Mouse (Mus musculus) liver, embryonic 14.5 days (tissue): Measurements from ENCODE around the gene Ten1. TPM values are rescaled to one million over a fixed set of nuclear protein-coding genes. Genes with fewer than 3 reads are reported as not detected.
A peak's percentile ranks its signal among the peaks of the same experiment; 100 is the strongest.

Experiments
- ATAC-seq: fragments of 200-750 bp; cut with Nextera tagmentation; 2 replicates; pipeline ENCODE4 v1.8.0; 2017; ENCODE audit warnings: moderate number of reproducible peaks, mild to moderate bottlenecking, moderate library complexity; ENCODE audit not compliant: insufficient read depth
- DNase-seq, 3 experiments: peaks; one replicate each; pipeline ENCODE4 v3.0.0-alpha.2; 2012 to 2013; ENCODE audit warnings: low read depth in 3 of 3, low spot score in 3 of 3
- H3K27ac ChIP-seq: fragments of 300-500 bp; sonication (generic); 2 replicates; pipeline ENCODE4 v1.5.1; 2014; ENCODE audit warnings: moderate library complexity, mild to moderate bottlenecking, control low read depth, inconsistent platforms
- H3K27me3 ChIP-seq: fragments of 300-500 bp; sonication (generic); 2 replicates; pipeline ENCODE4 v1.6.1; 2014; ENCODE audit warnings: mild to moderate bottlenecking, low read length, moderate library complexity; ENCODE audit not compliant: control insufficient read depth, insufficient read depth
- H3K36me3 ChIP-seq: fragments of 300-500 bp; sonication (generic); replicated peaks from 2 replicates; pipeline ENCODE4 v1.6.1; 2014; ENCODE audit warnings: low read depth; ENCODE audit not compliant: control insufficient read depth, insufficient read depth
- H3K4me1 ChIP-seq, 2 experiments: fragments of 200-500 bp in 1 of 2; fragments of 300-500 bp in 1 of 2; sonication (generic) in 1 of 2; replicated peaks; 2 replicates each; pipeline ENCODE4 v1.6.1; 2012 to 2014; ENCODE audit warnings: antibody characterized with exemption in 1 of 2, inconsistent platforms in 1 of 2, low read length in 1 of 2; ENCODE audit not compliant: control insufficient read depth in 2 of 2, insufficient read depth in 2 of 2
- H3K4me2 ChIP-seq: fragments of 300-500 bp; sonication (generic); 2 replicates; pipeline ENCODE4 v1.6.1; 2014; ENCODE audit warnings: low read depth, mild to moderate bottlenecking, control low read depth, moderate library complexity
- H3K4me3 ChIP-seq, 2 experiments: fragments of 200-500 bp in 1 of 2; fragments of 300-500 bp in 1 of 2; sonication (generic) in 1 of 2; 2 replicates each; pipeline ENCODE4 v1.5.1; 2012 to 2014; ENCODE audit warnings: low read depth in 2 of 2, low read length in 2 of 2, mild to moderate bottlenecking in 2 of 2, control low read depth in 1 of 2, inconsistent platforms in 1 of 2, moderate library complexity in 1 of 2; ENCODE audit not compliant: insufficient read depth in 1 of 2
- H3K9ac ChIP-seq: fragments of 300-500 bp; sonication (generic); replicated peaks from 2 replicates; pipeline ENCODE4 v1.6.1; 2014; ENCODE audit warnings: mild to moderate bottlenecking, control low read depth, moderate library complexity
- H3K9me3 ChIP-seq: fragments of 300-500 bp; sonication (generic); 2 replicates; pipeline ENCODE4 v1.6.1; 2016; ENCODE audit warnings: low read length, mixed read lengths; ENCODE audit not compliant: control insufficient read depth
- CTCF ChIP-seq: IDR thresholded peaks from 2 replicates; pipeline ENCODE4 v1.5.1; 2016; ENCODE audit warnings: antibody characterized with exemption, low read depth, control low read depth
- EP300 ChIP-seq: IDR thresholded peaks from 2 replicates; pipeline ENCODE4 v1.6.1; 2016; ENCODE audit warnings: antibody characterized with exemption, low read depth
- WGBS: fragments of 180-500 bp; shearing (Covaris S2); extraction: QIAGEN DNeasy Blood & Tissue Kit; methylation state at CpG from one replicate; pipeline ENCODE4 v1.1.7; 2014; ENCODE audit not compliant: insufficient replicate concordance; 5-methylcytosine and 5-hydroxymethylcytosine counted together
- polyA plus RNA-seq, 2 experiments: library from polyadenylated mRNA; depleted of rRNA in 1 of 2; stranded (reverse) in 1 of 2; unstranded in 1 of 2; fragments of >200 nt; fragmentation: Nextera tagmentation in 1 of 2; extraction: Ambion mirVana in 1 of 2; gene quantifications; 2 replicates each; pipeline versions ENCODE4 v1.2.1 to v1.2.3; 2012 to 2014

Ten1 gene
- 17.7 and 19.6 TPM in 2 replicates for polyA plus RNA-seq (2012; rRNA removed)
- polyA plus RNA-seq (2014; fragmentation: Nextera tagmentation; extraction: Ambion mirVana): 27.3 and 29.3 TPM in 2 replicates

GRCm38 (mm10) chr11:116198639-116199531, at the start of gene Ten1, which contains the start of gene Acox1:
Gene Ten1, plus strand, starts transcription at chr11:116198855.
Gene Acox1, minus strand, starts transcription at chr11:116199045.
- Histone ChIP-seq H3K9me3 (no peaks in the 10 kb centered on the region), H3K27ac (peak within 1 kb of the TSS; percentile 70), H3K4me1 (peaks cover 17 to 24% of the 10 kb centered on the region in 2 experiments), H3K4me3 (peak within 1 kb of the TSS; percentile 68 to 95), H3K9ac (peak within 1 kb of the TSS; percentile 87), H3K36me3 (no peaks in the 10 kb centered on the region; the same call in 1 of the 2 replicates), H3K27me3 (no peaks in the 10 kb centered on the region), H3K4me2 (peak within 1 kb of the TSS; percentile 90)
- ATAC-seq (peak; percentile 95), DNase-seq (peak; percentile 81 to 88 (median 84))
- WGBS: under 1% methylated on average over 62 of the region's 62 CpGs
- TF ChIP-seq EP300: peak; percentile 5; the same call in 1 of the 2 replicates
- 0 out of 2 replicates have a peak, but pooled peaks have one; percentile 2 for TF ChIP-seq CTCF

- no peaks in the 10 kb centered on the region for H3K9me3 ChIP-seq
- H3K4me2 ChIP-seq: no peak overlapping the region
- H3K9ac ChIP-seq: no peak overlapping the region
- ATAC-seq: no peak
- no peaks in the 10 kb centered on the region for H3K27me3 ChIP-seq
- DNase-seq: no peak
- no peak for TF ChIP-seq CTCF
- no peak for TF ChIP-seq EP300
- peaks cover 18 to 20% of the 10 kb centered on the region in 2 experiments for H3K4me1 ChIP-seq
- H3K36me3 ChIP-seq: peaks cover 6% of the 10 kb centered on the region
- H3K27ac ChIP-seq: no peak overlapping the region
- no peak overlapping the region for H3K4me3 ChIP-seq
- WGBS: 78% methylated on average over 6 of the region's 6 CpGs
Measured at GRCm38 (mm10) chr11:116149341-116149740, 49.3 kb upstream of the Ten1 start.

- no peaks in the 10 kb centered on the region for H3K27me3 ChIP-seq
- no peaks in the 10 kb centered on the region for H3K9me3 ChIP-seq
- no peak overlapping the region; the same call in 1 of the 2 replicates for H3K9ac ChIP-seq
- peaks cover 6% of the 10 kb centered on the region for H3K36me3 ChIP-seq
- H3K4me3 ChIP-seq: no peak overlapping the region
- peaks cover 18 to 20% of the 10 kb centered on the region in 2 experiments for H3K4me1 ChIP-seq
- H3K4me2 ChIP-seq: peak overlapping the region; percentile 25; the same call in 1 of the 2 replicates
- TF ChIP-seq CTCF: no peak
- TF ChIP-seq EP300: no peak
- DNase-seq (peak; percentile 57 to 63 (median 60)), ATAC-seq (peak; percentile 88)
- 49% methylated on average over 2 of the region's 2 CpGs for WGBS
- peak overlapping the region; percentile 73 for H3K27ac ChIP-seq
Measured at GRCm38 (mm10) chr11:116150960-116151359, 47.7 kb upstream of the Ten1 start.

- H3K4me2 ChIP-seq: no peak overlapping the region
- no peak overlapping the region for H3K4me3 ChIP-seq
- no peak for DNase-seq
- TF ChIP-seq CTCF (no peak), EP300 (no peak)
- H3K27me3 ChIP-seq: no peaks in the 10 kb centered on the region
- H3K4me1 ChIP-seq: no peaks in the 10 kb centered on the region
- no peaks in the 10 kb centered on the region for H3K9me3 ChIP-seq
- ATAC-seq: no peak
- WGBS: 66% methylated on average over 12 of the region's 12 CpGs
- no peak overlapping the region for H3K27ac ChIP-seq
- H3K36me3 ChIP-seq: no peaks in the 10 kb centered on the region
- no peak overlapping the region for H3K9ac ChIP-seq
Measured at GRCm38 (mm10) chr11:116161312-116161711, 37.3 kb upstream of the Ten1 start.

- ATAC-seq: no peak
- no peak overlapping the region for H3K4me3 ChIP-seq
- WGBS: 70% methylated on average over 10 of the region's 10 CpGs
Measured at GRCm38 (mm10) chr11:116162146-116162545, 36.5 kb upstream of the Ten1 start.

More at GRCm38 (mm10) chr11:116162146-116162545, 36.5 kb upstream of the Ten1 start:
- TF ChIP-seq EP300 (no peak), CTCF (no peak)
- no peaks in the 10 kb centered on the region for H3K36me3 ChIP-seq
- H3K4me1 ChIP-seq: peaks cover 0 to 8% of the 10 kb centered on the region in 2 experiments; a peak in 3 of 4 replicates
- no peak overlapping the region for H3K4me2 ChIP-seq
- H3K27ac ChIP-seq: no peak overlapping the region
- H3K9ac ChIP-seq: no peak overlapping the region
- DNase-seq: no peak
- H3K9me3 ChIP-seq: no peaks in the 10 kb centered on the region
- H3K27me3 ChIP-seq: no peaks in the 10 kb centered on the region
